Mouse (Mus musculus) CD4-positive, CD25-positive, alpha-beta regulatory T cell, adult 4 months (primary cell): Measurements from ENCODE around the gene Tm6sf1. TPM values are rescaled to one million over a fixed set of nuclear protein-coding genes. Genes with fewer than 3 reads are reported as not detected.

Source experiments
- ATAC-seq: one replicate; pipeline ENCODE4 v1.8.0; 2017
- polyA plus RNA-seq, 2 experiments: library from polyadenylated mRNA; unstranded; fragments of 100-300 nt; shearing (Covaris generic); gene quantifications; one replicate each; pipeline ENCODE4 v1.2.1; 2017

Tm6sf1 gene
- polyA plus RNA-seq, 2 experiments from 2014 or later = 8.6 to 8.8 TPM

- ATAC-seq = no peak
Measured at GRCm38 (mm10) chr7:81899361-81899760, 40.6 kb downstream of the Tm6sf1 start.

GRCm38 (mm10) chr7:81904094-81904493 lies 45.3 kb downstream of the Tm6sf1 start:
- ATAC-seq = no peak

DNA sequence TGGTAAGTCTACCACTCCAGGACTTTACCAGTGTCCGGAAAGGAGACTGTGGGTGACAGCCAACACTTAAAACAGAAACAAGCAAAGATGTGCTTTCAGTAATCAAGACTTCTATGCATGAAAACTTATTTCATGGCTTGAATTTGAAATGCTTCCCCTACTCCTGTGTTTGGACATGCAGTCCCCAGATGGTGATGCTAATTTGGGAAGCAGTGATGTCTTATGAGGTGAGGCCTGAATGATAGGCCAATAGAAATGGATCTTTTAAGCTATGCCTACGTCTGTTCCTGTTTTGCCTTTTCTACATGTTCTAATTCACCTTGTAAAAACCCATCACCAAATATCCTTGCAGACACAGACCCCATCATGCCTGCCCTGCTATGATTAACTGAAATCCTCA lies 46.1 kb downstream of the Tm6sf1 start:
- no peak for ATAC-seq

GRCm38 (mm10) chr7:81918316-81918715 lies 59.5 kb downstream of the Tm6sf1 start:
- no peak for ATAC-seq

DNA sequence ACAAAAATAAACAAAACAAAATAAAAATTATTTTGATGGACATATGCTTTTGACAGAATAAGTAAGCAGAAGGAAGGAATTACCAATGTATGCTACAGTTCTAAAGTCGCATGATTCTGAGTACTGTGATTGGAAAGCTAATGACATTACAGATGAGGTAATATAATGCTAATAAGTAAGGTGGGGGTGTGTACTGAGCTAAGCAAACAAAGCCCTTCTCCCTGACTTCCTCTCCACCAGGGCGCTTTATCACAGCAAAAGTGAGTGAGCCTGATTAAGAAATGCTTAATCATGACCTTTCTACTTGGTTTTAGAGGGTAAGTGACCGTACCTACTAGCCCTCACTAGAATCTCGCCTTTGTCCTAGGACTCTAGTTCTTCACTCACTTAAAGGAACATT lies 61.5 kb downstream of the Tm6sf1 start:
- ATAC-seq = no peak

DNA sequence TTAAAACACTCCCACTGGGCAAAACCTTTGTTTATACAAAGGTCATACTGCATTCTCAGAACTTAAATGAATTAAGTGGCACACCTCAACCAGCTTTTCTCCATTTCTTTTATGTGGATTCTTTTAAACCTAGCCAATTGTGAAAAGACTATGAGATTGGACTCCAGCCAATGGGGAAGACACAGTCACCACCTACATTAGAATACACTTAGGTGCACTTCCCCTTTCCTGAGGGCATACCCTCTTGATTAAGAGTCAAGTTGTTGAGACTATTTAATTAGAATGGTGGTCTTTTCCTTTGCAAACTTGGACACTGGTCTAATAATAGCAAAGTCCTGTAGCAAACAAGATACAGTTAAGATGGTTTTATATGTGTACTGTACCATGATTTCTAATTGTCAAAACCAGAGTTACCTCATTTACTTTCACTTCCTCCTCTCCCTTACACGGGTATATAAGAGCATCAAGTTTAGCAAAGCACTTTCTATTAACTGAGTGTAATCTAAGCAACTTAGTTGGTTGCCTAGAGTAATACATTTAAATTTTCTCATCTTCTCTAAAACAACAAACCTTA lies 62.7 kb downstream of the Tm6sf1 start:
- ATAC-seq = peak; percentile 81

GRCm38 (mm10) chr7:81928998-81929397 lies 70.2 kb downstream of the Tm6sf1 start:
- peak; percentile 62 for ATAC-seq

DNA sequence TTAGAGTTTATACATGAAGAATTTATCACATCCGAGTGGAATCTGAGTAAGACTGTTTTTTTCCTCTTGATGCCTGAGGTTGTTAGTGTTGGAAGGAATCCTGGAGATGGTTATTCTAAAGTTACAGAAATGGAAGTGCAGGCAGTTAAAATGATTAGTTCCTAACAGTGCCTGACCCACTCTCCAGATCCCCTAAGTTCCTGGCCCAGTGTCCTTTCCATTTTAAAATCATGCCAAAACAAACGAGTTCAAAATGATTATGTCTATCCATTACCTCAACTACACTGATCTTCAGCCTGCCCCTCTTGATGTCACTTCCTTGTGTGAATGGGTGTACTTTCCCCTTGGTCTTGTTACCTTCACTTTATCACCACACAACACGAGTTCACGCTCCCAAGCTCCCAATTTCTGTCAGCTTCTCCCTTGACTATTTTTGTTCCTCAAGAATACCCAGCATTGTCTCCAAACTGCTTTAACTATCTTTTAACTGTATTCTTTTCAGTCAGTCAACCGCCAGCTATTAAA lies 73.8 kb downstream of the Tm6sf1 start:
- peak; percentile 71 for ATAC-seq

- peak; percentile 9 for ATAC-seq
Measured at GRCm38 (mm10) chr7:81933061-81933600, 74.3 kb downstream of the Tm6sf1 start.

DNA sequence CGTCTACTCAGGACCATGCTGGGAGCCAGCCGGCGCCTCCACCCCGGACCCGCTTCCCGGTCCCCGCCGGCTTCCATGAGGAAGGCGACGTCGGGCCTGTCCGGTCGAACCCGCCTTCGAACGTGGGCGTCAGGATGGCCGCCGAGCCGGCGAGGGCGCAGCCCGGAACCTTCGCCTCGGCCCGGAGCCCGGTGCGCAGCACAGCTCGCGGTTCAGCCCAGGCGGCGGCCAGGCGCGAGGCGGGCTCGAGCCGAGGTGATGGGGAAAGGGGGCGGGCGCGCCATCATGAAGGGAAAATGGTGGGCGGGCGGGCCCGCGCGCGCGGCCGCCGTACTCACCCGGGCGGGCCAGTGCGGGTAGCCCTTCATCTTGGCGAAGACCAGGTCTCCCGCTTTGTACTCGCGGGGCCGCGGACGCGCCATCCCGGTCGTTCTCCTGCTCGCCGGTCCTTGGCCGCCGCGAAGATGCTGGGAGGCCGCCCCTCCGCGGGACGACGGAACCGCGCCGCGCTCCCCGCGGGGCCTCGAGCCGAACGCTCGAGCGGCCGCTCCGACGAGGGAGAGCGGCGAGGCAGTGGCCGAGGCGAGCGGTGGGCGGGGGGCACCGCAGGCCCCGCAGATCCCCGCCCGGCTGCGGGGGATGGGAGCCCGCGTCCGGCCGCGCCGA lies 74.9 kb downstream of the Tm6sf1 start:
- peak; percentile 55 for ATAC-seq

Other genes with a start within 250 kb of the Tm6sf1 start
- gene Homer2, start 151.5 kb upstream of the Tm6sf1 start, polyA plus RNA-seq = under 1 TPM in 1 of 2 experiments, not detected in 1; 0.70 TPM
- gene Ramac, start 96.1 kb upstream of the Tm6sf1 start, polyA plus RNA-seq = 100 to 1,000 TPM; 154 to 162 TPM
- 10 to 100 TPM; 63.4 to 65.7 TPM for gene 3110040N11Rik, start 69.5 kb upstream of the Tm6sf1 start, polyA plus RNA-seq
- 10 to 100 TPM; 16.3 to 19.1 TPM for gene Btbd1, start 29.6 kb upstream of the Tm6sf1 start, polyA plus RNA-seq
- not detected for gene Gm10160, start 3.2 kb upstream of the Tm6sf1 start, polyA plus RNA-seq
- gene Hdgfl3, start 75.5 kb downstream of the Tm6sf1 start, polyA plus RNA-seq = 1 to 10 TPM; 7.5 to 8.7 TPM
- not detected for gene Bnc1, start 133.3 kb downstream of the Tm6sf1 start, polyA plus RNA-seq